Mouse (Mus musculus) small intestine, adult 2 months (tissue): ENCODE measurements around the gene Tmem139.

ENCODE experiments used
- CTCF ChIP-seq: fragments of 200-500 bp; IDR thresholded peaks from 2 replicates; pipeline ENCODE4 v1.5.1; 2012; ENCODE audit warnings: low read depth, mild to moderate bottlenecking, control low read depth, inconsistent platforms, low read length, moderate library complexity, mixed read lengths; ENCODE audit not compliant: insufficient replicate concordance, insufficient read length; ENCODE audit errors: extremely low read depth
- POLR2A ChIP-seq: fragments of 200-500 bp; IDR thresholded peaks from 2 replicates; pipeline ENCODE4 v1.6.1; 2012; ENCODE audit warnings: low read depth, mild to moderate bottlenecking, control low read depth, inconsistent platforms, low read length, moderate library complexity

GRCm38 (mm10) chr6:42261524-42262170 lies at the start of gene Tmem139:
- TF ChIP-seq CTCF (no peak), POLR2A (0 out of 2 replicates have a peak, but pooled peaks have one; percentile 32)
